Mouse (Mus musculus) kidney, embryonic 15.5 days (tissue): Measurements from ENCODE around the gene Acsl5. TPM values are rescaled to one million over a fixed set of nuclear protein-coding genes. Genes with fewer than 3 reads are reported as not detected.
A peak's percentile ranks its signal among the peaks of the same experiment; 100 is the strongest.

Experiments used
- ATAC-seq: fragments of 200-750 bp; cut with Nextera tagmentation; replicated peaks from 2 replicates; pipeline ENCODE4 v1.8.0; 2017; ENCODE audit warnings: moderate TSS enrichment; ENCODE audit not compliant: low FRiP score
- H3K27ac ChIP-seq: fragments of 300-500 bp; sonication (generic); 2 replicates; pipeline ENCODE4 v1.5.1; 2015; ENCODE audit warnings: mild to moderate bottlenecking, inconsistent platforms
- H3K27me3 ChIP-seq: fragments of 300-500 bp; sonication (generic); 2 replicates; pipeline ENCODE4 v1.6.1; 2015; ENCODE audit warnings: inconsistent platforms
- H3K36me3 ChIP-seq: fragments of 300-500 bp; sonication (generic); 2 replicates; pipeline ENCODE4 v1.6.1; 2015; ENCODE audit warnings: inconsistent platforms
- H3K4me1 ChIP-seq: fragments of 300-500 bp; sonication (generic); 2 replicates; pipeline ENCODE4 v1.6.1; 2015; ENCODE audit warnings: inconsistent platforms
- H3K4me2 ChIP-seq: fragments of 300-500 bp; sonication (generic); 2 replicates; pipeline ENCODE4 v1.6.1; 2015; ENCODE audit warnings: moderate library complexity, mild to moderate bottlenecking, inconsistent platforms
- H3K4me3 ChIP-seq: fragments of 300-500 bp; sonication (generic); replicated peaks from 2 replicates; pipeline ENCODE4 v1.5.1; 2015; ENCODE audit warnings: mild to moderate bottlenecking, inconsistent platforms
- H3K9ac ChIP-seq: fragments of 300-500 bp; sonication (generic); 2 replicates; pipeline ENCODE4 v1.6.1; 2015; ENCODE audit warnings: mild to moderate bottlenecking, inconsistent platforms
- H3K9me3 ChIP-seq: fragments of 300-500 bp; sonication (generic); replicated peaks from 2 replicates; pipeline ENCODE4 v1.6.1; 2016; ENCODE audit warnings: inconsistent platforms
- WGBS: fragments of 180-500 bp; shearing (Covaris S2); methylation state at CpG from one replicate; pipeline ENCODE4 v1.1.7; 2015; ENCODE audit warnings: mixed read lengths; 5-methylcytosine and 5-hydroxymethylcytosine counted together
- polyA plus RNA-seq: library from polyadenylated mRNA; unstranded; fragments of >200 nt; fragmentation: Nextera tagmentation; extraction: Ambion mirVana; gene quantifications from 2 replicates; pipeline ENCODE4 v1.2.1, GENCODE M21; 2015

Acsl5 gene
- 50.3 and 51.2 TPM in 2 replicates for polyA plus RNA-seq

- 93% methylated on average over 9 of the region's 9 CpGs for WGBS
- no peak within 1 kb of the TSS for H3K27ac ChIP-seq
These were observed at the start of gene Acsl5 for GRCm38 (mm10) chr19:55251383-55252124. Gene Acsl5, plus strand, starts transcription at chr19:55251938.

GRCm38 (mm10) chr19:55206482-55207138 lies 45.1 kb upstream of the Acsl5 start:
- Histone ChIP-seq H3K4me2 (no peak overlapping the region), H3K4me3 (no peak overlapping the region), H3K27me3 (no peaks in the 10 kb centered on the region), H3K9ac (no peak overlapping the region), H3K9me3 (no peaks in the 10 kb centered on the region), H3K36me3 (no peaks in the 10 kb centered on the region), H3K27ac (no peak overlapping the region), H3K4me1 (no peaks in the 10 kb centered on the region)
- 37% methylated on average over 8 of the region's 8 CpGs for WGBS
- ATAC-seq = no peak

More at GRCm38 (mm10) chr19:55251383-55252124, at the start of gene Acsl5:
- no peaks in the 10 kb centered on the region for H3K36me3 ChIP-seq
- H3K4me1 ChIP-seq = peaks cover 17% of the 10 kb centered on the region
- no peak within 1 kb of the TSS for H3K9ac ChIP-seq
- H3K4me3 ChIP-seq = no peak within 1 kb of the TSS
- H3K9me3 ChIP-seq = no peaks in the 10 kb centered on the region
- no peak for ATAC-seq
- no peaks in the 10 kb centered on the region for H3K27me3 ChIP-seq
- H3K4me2 ChIP-seq = no peak within 1 kb of the TSS

GRCm38 (mm10) chr19:55207205-55207604 lies 44.5 kb upstream of the Acsl5 start:
- H3K9ac ChIP-seq = no peak overlapping the region
- WGBS = 62% methylated on average over 6 of the region's 6 CpGs
- no peaks in the 10 kb centered on the region for H3K36me3 ChIP-seq
- H3K9me3 ChIP-seq = no peaks in the 10 kb centered on the region
- no peaks in the 10 kb centered on the region for H3K4me1 ChIP-seq
- no peaks in the 10 kb centered on the region for H3K27me3 ChIP-seq
- H3K4me2 ChIP-seq = no peak overlapping the region
- H3K4me3 ChIP-seq = no peak overlapping the region
- H3K27ac ChIP-seq = no peak overlapping the region
- no peak for ATAC-seq

- Histone ChIP-seq H3K4me2 (no peak overlapping the region), H3K27me3 (no peaks in the 10 kb centered on the region), H3K27ac (no peak overlapping the region), H3K4me1 (no peaks in the 10 kb centered on the region), H3K9ac (no peak overlapping the region), H3K36me3 (no peaks in the 10 kb centered on the region), H3K4me3 (no peak overlapping the region), H3K9me3 (no peaks in the 10 kb centered on the region)
- ATAC-seq = no peak
- 64% methylated on average over 25 of the region's 25 CpGs for WGBS
These were observed 43.8 kb upstream of the Acsl5 start for GRCm38 (mm10) chr19:55207746-55208538.

- 68% methylated on average over 4 of the region's 4 CpGs for WGBS
- no peaks in the 10 kb centered on the region for H3K9me3 ChIP-seq
- no peaks in the 10 kb centered on the region for H3K27me3 ChIP-seq
- no peak overlapping the region for H3K4me3 ChIP-seq
- no peaks in the 10 kb centered on the region for H3K4me1 ChIP-seq
- no peak overlapping the region for H3K4me2 ChIP-seq
- H3K36me3 ChIP-seq = no peaks in the 10 kb centered on the region
- no peak overlapping the region for H3K9ac ChIP-seq
- no peak overlapping the region for H3K27ac ChIP-seq
- no peak for ATAC-seq
These were observed 43.1 kb upstream of the Acsl5 start for GRCm38 (mm10) chr19:55208654-55209053.

GRCm38 (mm10) chr19:55209084-55209483 lies 42.7 kb upstream of the Acsl5 start:
- 77% methylated on average over 3 of the region's 3 CpGs for WGBS
- no peaks in the 10 kb centered on the region for H3K27me3 ChIP-seq
- H3K4me2 ChIP-seq = no peak overlapping the region
- no peaks in the 10 kb centered on the region for H3K36me3 ChIP-seq
- no peaks in the 10 kb centered on the region for H3K9me3 ChIP-seq
- no peak overlapping the region for H3K4me3 ChIP-seq
- H3K4me1 ChIP-seq = 0 out of 2 replicates have a peak, but pooled peaks cover 4% of the 10 kb centered on the region
- ATAC-seq = no peak
- no peak overlapping the region for H3K27ac ChIP-seq
- H3K9ac ChIP-seq = no peak overlapping the region

GRCm38 (mm10) chr19:55211698-55212097 lies 40.0 kb upstream of the Acsl5 start:
- Histone ChIP-seq H3K9me3 (no peaks in the 10 kb centered on the region), H3K27ac (no peak overlapping the region), H3K4me2 (no peak overlapping the region), H3K36me3 (no peaks in the 10 kb centered on the region), H3K9ac (no peak overlapping the region), H3K4me3 (no peak overlapping the region), H3K27me3 (no peaks in the 10 kb centered on the region), H3K4me1 (0 out of 2 replicates have a peak, but pooled peaks cover 4% of the 10 kb centered on the region)
- ATAC-seq = no peak
- 97% methylated on average over 1 of the region's 1 CpGs for WGBS

GRCm38 (mm10) chr19:55213617-55214340 lies 38.0 kb upstream of the Acsl5 start:
- ATAC-seq = no peak
- no peaks in the 10 kb centered on the region for H3K27me3 ChIP-seq
- H3K4me3 ChIP-seq = no peak overlapping the region
- H3K27ac ChIP-seq = no peak overlapping the region
- no peaks in the 10 kb centered on the region for H3K36me3 ChIP-seq
- no peaks in the 10 kb centered on the region for H3K9me3 ChIP-seq
- peaks cover 22% of the 10 kb centered on the region for H3K4me1 ChIP-seq
- WGBS = 69% methylated on average over 12 of the region's 12 CpGs
- H3K9ac ChIP-seq = no peak overlapping the region
- no peak overlapping the region for H3K4me2 ChIP-seq

GRCm38 (mm10) chr19:55216876-55217275 lies 34.9 kb upstream of the Acsl5 start:
- Histone ChIP-seq H3K27me3 (no peaks in the 10 kb centered on the region), H3K27ac (peak overlapping the region; percentile 11), H3K36me3 (no peaks in the 10 kb centered on the region), H3K9me3 (no peaks in the 10 kb centered on the region), H3K4me2 (no peak overlapping the region), H3K4me3 (no peak overlapping the region), H3K9ac (no peak overlapping the region), H3K4me1 (peaks cover 26% of the 10 kb centered on the region)
- WGBS = 71% methylated on average over 4 of the region's 4 CpGs
- no peak for ATAC-seq

GRCm38 (mm10) chr19:55217365-55217764 lies 34.4 kb upstream of the Acsl5 start:
- peak overlapping the region; percentile 11 for H3K27ac ChIP-seq
- H3K4me2 ChIP-seq = 0 out of 2 replicates have a peak overlapping the region, but pooled peaks have one; percentile 61
- peaks cover 27% of the 10 kb centered on the region for H3K4me1 ChIP-seq
- H3K9ac ChIP-seq = no peak overlapping the region
- 46% methylated on average over 9 of the region's 9 CpGs for WGBS
- H3K4me3 ChIP-seq = no peak overlapping the region
- no peaks in the 10 kb centered on the region for H3K27me3 ChIP-seq
- no peaks in the 10 kb centered on the region for H3K9me3 ChIP-seq
- H3K36me3 ChIP-seq = no peaks in the 10 kb centered on the region
- ATAC-seq = no peak

GRCm38 (mm10) chr19:55218192-55218739 lies 33.5 kb upstream of the Acsl5 start:
- H3K36me3 ChIP-seq = no peaks in the 10 kb centered on the region
- no peaks in the 10 kb centered on the region for H3K9me3 ChIP-seq
- H3K4me2 ChIP-seq = peak overlapping the region; percentile 61
- H3K9ac ChIP-seq = no peak overlapping the region
- peak overlapping the region; percentile 39 for H3K4me3 ChIP-seq
- no peaks in the 10 kb centered on the region for H3K27me3 ChIP-seq
- peak; percentile 63 for ATAC-seq
- no peak overlapping the region for H3K27ac ChIP-seq
- peaks cover 33% of the 10 kb centered on the region for H3K4me1 ChIP-seq
- 3% methylated on average over 20 of the region's 20 CpGs for WGBS
